Mouse (Mus musculus) embryonic fibroblast, embryonic 13.5 days (primary cell): ENCODE measurements around the gene Sash3. TPM values are rescaled to one million over a fixed set of nuclear protein-coding genes. Genes with fewer than 3 reads are reported as not detected.
"Not testable (repeated sequence)": the region's sequence is repeated elsewhere in the genome, so short reads cannot be mapped to it uniquely, and the experiment has no call there.

Experiments used
- H3K27ac ChIP-seq: 2 replicates; pipeline ENCODE4 v1.5.1; 2012; ENCODE audit warnings: low read length, control low read depth, inconsistent platforms; ENCODE audit not compliant: insufficient read depth
- H3K4me1 ChIP-seq: 2 replicates; pipeline ENCODE4 v1.6.1; 2011; ENCODE audit warnings: low read length; ENCODE audit not compliant: control insufficient read depth, insufficient read depth
- H3K4me3 ChIP-seq: 2 replicates; pipeline ENCODE4 v1.5.1; 2011; ENCODE audit warnings: mild to moderate bottlenecking, control low read depth, low read length; ENCODE audit not compliant: insufficient read depth
- CTCF ChIP-seq: IDR thresholded peaks from 2 replicates; pipeline ENCODE4 v1.5.1; 2011; ENCODE audit warnings: mild to moderate bottlenecking, control low read depth, low read length, moderate library complexity, borderline replicate concordance; ENCODE audit not compliant: insufficient read depth
- POLR2A ChIP-seq: IDR thresholded peaks from 2 replicates; pipeline ENCODE4 v1.6.1; 2011; ENCODE audit warnings: low read depth, mild to moderate bottlenecking, control low read depth, low read length, moderate library complexity
- polyA plus RNA-seq: library from polyadenylated mRNA; stranded (reverse); fragments of >200 nt; gene quantifications from 2 replicates; pipeline ENCODE4 v1.2.4, GENCODE M21; 2011; ENCODE audit warnings: low read depth; ENCODE audit not compliant: missing spikeins, insufficient read length

The Sash3 gene
- polyA plus RNA-seq, 1 experiment = 0.26 TPM

DNA sequence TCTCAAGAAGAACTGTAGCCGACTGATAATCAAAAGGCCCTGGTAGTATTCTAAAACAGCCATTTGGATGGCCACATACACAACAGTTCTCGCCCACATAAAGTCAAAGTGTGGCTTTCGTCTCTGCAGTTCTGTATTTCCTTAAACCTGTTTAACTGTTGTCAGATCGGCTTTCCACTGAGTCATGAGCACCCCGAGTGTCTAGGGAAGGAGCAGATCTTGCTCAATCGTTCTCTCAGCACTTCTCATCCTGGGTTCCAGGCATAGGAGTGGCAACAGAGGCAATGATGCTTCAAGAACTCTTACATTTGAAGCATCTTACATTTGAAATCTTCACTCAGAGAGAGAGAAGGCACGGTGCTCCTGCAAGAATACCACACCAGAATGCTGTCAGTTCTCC lies 55.7 kb downstream of the Sash3 start:
- TF ChIP-seq POLR2A (no peak), CTCF (no peak)

GRCm38 (mm10) chrX:48202436-48202835 lies 56.2 kb downstream of the Sash3 start:
- no peak overlapping the region for H3K27ac ChIP-seq
- no peak for TF ChIP-seq CTCF
- TF ChIP-seq POLR2A = no peak
- H3K4me3 ChIP-seq = no peak overlapping the region
- no peaks in the 10 kb centered on the region for H3K4me1 ChIP-seq

More for the DNA sequence above, 55.7 kb downstream of the Sash3 start:
- no peak overlapping the region for H3K27ac ChIP-seq
- H3K4me1 ChIP-seq = no peaks in the 10 kb centered on the region
- H3K4me3 ChIP-seq = no peak overlapping the region

- Histone ChIP-seq H3K27ac (no peak overlapping the region), H3K4me1 (no peaks in the 10 kb centered on the region), H3K4me3 (no peak overlapping the region)
- TF ChIP-seq POLR2A (no peak), CTCF (no peak)
These were observed 56.8 kb downstream of the Sash3 start for GRCm38 (mm10) chrX:48202995-48203394.

DNA sequence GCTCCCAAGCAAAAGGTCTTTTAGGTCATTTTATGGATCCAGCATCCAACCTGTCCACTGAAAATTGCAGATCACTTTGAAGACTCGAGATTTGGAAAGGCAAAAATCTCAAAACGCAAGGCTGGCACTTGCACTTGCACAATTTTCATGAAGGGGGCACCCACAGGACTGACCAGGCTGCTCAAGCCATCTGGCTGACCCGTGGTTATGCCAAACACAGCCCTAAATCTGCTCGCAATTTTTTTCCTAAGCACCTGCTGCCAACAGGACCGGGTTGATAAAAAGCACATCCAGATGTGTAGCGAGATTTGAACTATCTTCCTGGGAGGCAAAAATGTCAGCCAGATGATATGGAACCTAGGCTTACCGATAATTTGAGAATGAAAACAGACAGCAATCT lies 57.5 kb downstream of the Sash3 start:
- no peaks in the 10 kb centered on the region for H3K4me1 ChIP-seq
- H3K27ac ChIP-seq = no peak overlapping the region
- no peak for TF ChIP-seq CTCF
- TF ChIP-seq POLR2A = no peak
- H3K4me3 ChIP-seq = no peak overlapping the region

- no peak overlapping the region for H3K4me3 ChIP-seq
- no peak for TF ChIP-seq POLR2A
- no peak overlapping the region for H3K27ac ChIP-seq
- H3K4me1 ChIP-seq = no peaks in the 10 kb centered on the region
These were observed 58.2 kb downstream of the Sash3 start for GRCm38 (mm10) chrX:48204469-48204868.

- Histone ChIP-seq H3K4me1 (no peaks in the 10 kb centered on the region), H3K4me3 (peak overlapping the region; percentile 63), H3K27ac (no peak overlapping the region; the same call in 1 of the 2 replicates)
- TF ChIP-seq POLR2A (no peak), CTCF (no peak)
These were observed 61.7 kb downstream of the Sash3 start for GRCm38 (mm10) chrX:48207761-48208487.

DNA sequence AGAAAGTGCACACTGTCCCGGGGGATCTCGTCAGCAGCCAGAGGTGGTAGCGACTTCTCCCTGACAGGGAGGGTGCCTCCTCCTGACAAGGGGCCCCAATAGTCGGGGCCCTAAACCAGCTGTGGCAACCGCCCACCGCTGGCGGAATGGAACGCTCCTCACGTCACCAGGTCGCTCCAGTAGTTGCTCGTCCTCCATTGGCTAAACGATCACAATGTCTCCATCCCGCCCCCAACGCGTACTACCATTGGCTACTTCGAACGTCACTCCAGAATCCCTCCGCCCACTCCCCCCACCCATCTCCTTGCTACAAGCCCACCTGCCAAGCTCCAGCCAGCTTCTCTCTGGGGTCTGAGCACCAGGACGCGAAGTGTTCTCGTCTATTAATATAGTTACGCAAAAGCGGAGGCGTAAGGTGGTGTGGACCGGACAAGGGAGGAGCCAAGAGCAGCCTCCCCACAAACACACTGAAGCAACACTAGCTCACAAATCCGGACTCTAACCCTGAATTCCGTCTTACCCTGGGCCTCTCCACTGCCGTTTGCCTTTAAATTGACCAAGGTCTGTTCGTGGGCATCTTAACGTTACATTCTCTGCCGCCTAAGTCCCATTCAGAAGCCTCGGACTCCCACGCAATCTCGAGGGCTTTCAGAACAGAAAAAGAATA lies 62.4 kb downstream of the Sash3 start, which contains the start of gene Zdhhc9:
Zdhhc9 (minus strand) TSS at position 360 of the 667 bp plus-strand sequence.
- Histone ChIP-seq H3K4me3 (peak within 1 kb of the TSS; percentile 63), H3K4me1 (no peaks in the 10 kb centered on the region), H3K27ac (peak within 1 kb of the TSS; percentile 22; the same call in 1 of the 2 replicates)
- TF ChIP-seq POLR2A = peak; percentile 61
- TF ChIP-seq CTCF = no peak

DNA sequence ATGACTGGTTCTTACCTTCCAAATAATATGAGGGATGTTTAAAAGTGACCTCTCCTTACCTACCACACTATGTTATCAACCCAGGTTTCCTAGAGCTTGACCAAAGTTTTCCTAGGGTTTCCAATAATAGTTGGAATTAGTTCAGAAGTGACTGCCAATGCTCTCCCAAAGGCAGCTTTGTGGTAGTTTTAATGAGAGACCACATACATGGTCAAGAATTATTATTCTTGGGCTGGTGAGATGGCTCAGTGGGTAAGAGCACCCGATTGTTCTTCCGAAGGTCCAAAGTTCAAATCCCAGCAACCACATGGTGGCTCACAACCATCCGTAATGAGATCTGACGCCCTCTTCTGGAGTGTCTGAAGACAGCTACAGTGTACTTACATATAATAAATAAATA lies 63.5 kb downstream of the Sash3 start:
- not testable (repeated sequence) for H3K4me3 ChIP-seq, H3K4me1 ChIP-seq, H3K27ac ChIP-seq

Other genes with a start within 250 kb of the Sash3 start
- gene Ocrl, start 234.0 kb upstream of the Sash3 start, polyA plus RNA-seq = 52.7 and 53.6 TPM in 2 replicates
- gene Apln, start 111.6 kb upstream of the Sash3 start, polyA plus RNA-seq = 3.4 and 5.0 TPM in 2 replicates
- gene Xpnpep2, start 37.7 kb upstream of the Sash3 start, polyA plus RNA-seq = 1.5 and 1.6 TPM in 2 replicates
- gene Zdhhc9, start 62.4 kb downstream of the Sash3 start, polyA plus RNA-seq = 53.6 and 53.8 TPM in 2 replicates
- 26.9 and 29.3 TPM in 2 replicates for gene Utp14a, start 110.4 kb downstream of the Sash3 start, polyA plus RNA-seq
- gene Bcorl1, start 194.9 kb downstream of the Sash3 start, polyA plus RNA-seq = 9.2 and 9.7 TPM in 2 replicates